Mouse (Mus musculus) kidney, adult 2 months (tissue): Measurements from ENCODE around the gene 9130409I23Rik. TPM values are rescaled to one million over a fixed set of nuclear protein-coding genes. Genes with fewer than 3 reads are reported as not detected.
A peak's percentile ranks its signal among the peaks of the same experiment; 100 is the strongest.

Source experiments
- DNase-seq: peaks from one replicate; pipeline ENCODE4 v3.0.0; 2021
- H3K27ac ChIP-seq: fragments of 200-500 bp; 2 replicates; pipeline ENCODE4 v1.5.1; 2012; ENCODE audit warnings: low read depth, low read length, control low read depth, inconsistent platforms; ENCODE audit not compliant: insufficient read depth
- H3K27me3 ChIP-seq: fragments of 200-500 bp; replicated peaks from 2 replicates; pipeline ENCODE4 v1.6.1; 2012; ENCODE audit warnings: mild to moderate bottlenecking, moderate library complexity, low read length, inconsistent platforms; ENCODE audit not compliant: control insufficient read depth, insufficient read depth
- H3K36me3 ChIP-seq: fragments of 200-500 bp; 2 replicates; pipeline ENCODE4 v1.6.1; 2012; ENCODE audit warnings: mild to moderate bottlenecking, moderate library complexity, low read length, inconsistent platforms; ENCODE audit not compliant: control insufficient read depth, insufficient read depth
- H3K4me1 ChIP-seq: fragments of 200-500 bp; 2 replicates; pipeline ENCODE4 v1.6.1; 2011; ENCODE audit warnings: low read length; ENCODE audit not compliant: control insufficient read depth, insufficient read depth
- H3K4me3 ChIP-seq: fragments of 200-500 bp; 2 replicates; pipeline ENCODE4 v1.5.1; 2011; ENCODE audit warnings: mild to moderate bottlenecking, low read depth, low read length, control low read depth; ENCODE audit not compliant: insufficient read depth
- CTCF ChIP-seq: fragments of 200-500 bp; conservative IDR thresholded peaks from 2 replicates; pipeline ENCODE4 v1.5.1; 2011; ENCODE audit warnings: low read depth, mild to moderate bottlenecking, control low read depth, low read length, moderate library complexity, mixed read lengths; ENCODE audit not compliant: insufficient read depth, insufficient read length
- POLR2A ChIP-seq: fragments of 200-500 bp; IDR thresholded peaks from one replicate; pipeline ENCODE4 v1.6.1; 2011; ENCODE audit warnings: low read depth, low read length, control low read depth
- WGBS: fragments of 180-500 bp; shearing (Covaris S2); methylation state at CpG from one replicate; pipeline ENCODE4 v1.1.7; 2018; 5-methylcytosine and 5-hydroxymethylcytosine counted together
- polyA plus RNA-seq: library from polyadenylated mRNA; depleted of rRNA; stranded (reverse); fragments of >200 nt; gene quantifications from 2 replicates; pipeline ENCODE4 v1.2.3, GENCODE M21; 2012; rRNA removed

The 9130409I23Rik gene
- polyA plus RNA-seq, 1 experiment: not detected

DNA sequence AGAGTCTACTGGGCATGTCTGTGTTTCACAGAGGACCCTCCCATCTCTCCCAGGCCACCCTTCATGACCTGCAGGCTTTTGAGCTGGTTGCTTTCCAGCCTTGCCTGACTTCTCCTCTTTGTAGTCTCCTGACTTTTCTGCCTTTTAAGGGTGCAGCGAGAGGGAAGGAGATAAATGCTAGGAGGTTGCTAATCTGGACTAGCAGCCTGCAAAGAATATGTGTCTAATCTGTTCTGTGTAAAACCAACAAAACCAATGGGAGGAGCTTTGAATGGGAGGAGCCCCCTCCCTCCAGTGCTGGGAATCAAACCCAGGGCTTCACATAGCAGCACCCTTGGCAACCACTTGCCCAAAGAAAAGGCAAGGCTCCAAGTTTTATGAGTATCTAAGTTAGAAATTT is 17.3 kb downstream of the 9130409I23Rik start:
- no peak overlapping the region for H3K4me3 ChIP-seq

DNA sequence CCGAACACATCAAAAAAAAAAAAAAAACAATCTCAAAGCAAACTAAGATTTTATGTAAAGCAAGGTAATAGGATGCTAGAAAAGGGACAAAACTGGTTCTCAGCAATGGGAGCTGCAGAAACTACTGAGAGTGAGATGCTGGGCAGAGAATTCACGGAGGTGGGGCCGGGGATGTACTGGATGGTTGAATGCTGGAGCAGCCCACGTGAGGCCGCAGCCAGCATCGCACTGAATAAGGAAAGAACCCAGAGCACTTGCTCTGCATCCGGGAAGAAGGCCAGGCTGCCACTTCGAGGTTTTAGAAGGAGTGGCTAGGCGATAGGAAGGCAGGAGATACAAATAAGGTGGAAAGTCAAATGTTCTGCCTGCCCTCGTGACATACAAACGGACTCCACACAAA is 18.6 kb downstream of the 9130409I23Rik start:
- TF ChIP-seq CTCF (no peak), POLR2A (no peak)
- no peaks in the 10 kb centered on the region for H3K4me1 ChIP-seq
- no peaks in the 10 kb centered on the region for H3K27me3 ChIP-seq
- no peaks in the 10 kb centered on the region for H3K36me3 ChIP-seq
- no peak for DNase-seq
- no peak overlapping the region for H3K27ac ChIP-seq
- H3K4me3 ChIP-seq: no peak overlapping the region
- WGBS: 62% methylated on average over 11 of the region's 11 CpGs

More for the DNA sequence above, 17.3 kb downstream of the 9130409I23Rik start:
- Histone ChIP-seq H3K4me1 (no peaks in the 10 kb centered on the region), H3K27me3 (no peaks in the 10 kb centered on the region), H3K36me3 (no peaks in the 10 kb centered on the region), H3K27ac (no peak overlapping the region)
- TF ChIP-seq CTCF (no peak), POLR2A (no peak)
- DNase-seq: no peak
- WGBS: 92% methylated on average over 1 of the region's 1 CpGs

DNA sequence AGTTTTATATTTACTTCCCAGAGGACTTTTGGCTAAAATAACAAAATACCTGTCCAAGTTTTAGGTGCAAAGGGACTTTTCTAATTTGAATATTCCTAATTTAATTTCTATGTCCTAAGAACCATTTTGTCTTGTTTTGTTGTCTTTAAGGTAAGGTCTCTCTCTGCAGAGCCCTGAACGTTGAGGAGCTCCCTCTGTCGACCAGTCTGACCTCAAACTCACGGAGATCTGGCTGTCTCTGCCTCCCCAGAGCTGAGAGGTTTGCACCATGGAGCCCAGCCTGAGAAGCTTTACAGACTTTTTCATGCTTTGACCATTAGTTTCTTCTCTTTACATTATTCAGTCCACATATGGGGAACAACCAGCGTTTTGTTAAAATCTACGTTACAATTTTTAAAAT is 22.0 kb downstream of the 9130409I23Rik start:
- 38% methylated on average over 5 of the region's 5 CpGs for WGBS
- Histone ChIP-seq H3K4me1 (no peaks in the 10 kb centered on the region), H3K36me3 (no peaks in the 10 kb centered on the region), H3K4me3 (no peak overlapping the region), H3K27ac (no peak overlapping the region), H3K27me3 (no peaks in the 10 kb centered on the region)
- TF ChIP-seq CTCF (peak; percentile 49), POLR2A (no peak)
- DNase-seq: no peak

DNA sequence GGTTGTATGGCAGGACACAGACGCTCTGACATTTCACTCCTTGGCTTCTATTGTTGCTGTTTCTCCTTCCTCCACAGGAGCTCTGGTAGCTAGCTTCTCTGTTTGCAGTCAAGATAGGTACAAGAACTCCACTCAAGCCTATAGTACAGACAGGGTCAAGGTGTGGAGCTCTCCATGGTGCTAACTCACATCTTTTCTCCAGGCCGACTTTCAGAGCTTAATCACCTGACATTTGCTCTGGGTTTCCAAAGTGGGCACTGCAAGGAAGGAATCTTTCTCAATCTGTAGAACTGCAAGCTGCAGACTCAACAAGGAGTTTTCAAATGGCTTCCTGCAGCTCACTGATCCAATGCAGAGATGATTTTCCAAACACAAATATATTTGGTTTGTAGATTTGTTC is 33.0 kb downstream of the 9130409I23Rik start:
- TF ChIP-seq POLR2A (no peak), CTCF (no peak)
- 34% methylated on average over 2 of the region's 2 CpGs for WGBS

DNA sequence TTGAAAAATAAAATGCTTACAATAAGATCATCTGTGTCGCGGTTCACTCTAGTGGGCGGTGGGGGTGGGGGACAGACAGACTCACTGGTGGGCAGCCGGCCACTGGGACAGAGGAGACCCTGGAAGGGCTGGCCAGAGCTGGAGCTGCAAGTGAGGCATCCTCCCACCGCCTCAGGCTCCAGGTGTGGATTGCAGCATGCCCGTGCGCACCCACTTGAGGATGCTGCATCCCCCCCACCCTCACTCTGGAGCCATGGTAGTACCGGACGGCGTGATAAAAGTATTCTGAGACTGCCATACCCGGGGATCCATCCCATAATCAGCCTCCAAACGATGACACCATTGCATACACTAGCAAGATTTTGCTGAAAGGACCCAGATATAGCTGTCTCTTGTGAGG is 39.0 kb downstream of the 9130409I23Rik start:
- Histone ChIP-seq H3K27ac (no peak overlapping the region), H3K27me3 (no peaks in the 10 kb centered on the region), H3K4me1 (no peaks in the 10 kb centered on the region), H3K4me3 (no peak overlapping the region), H3K36me3 (peaks cover 6% of the 10 kb centered on the region; the same call in 1 of the 2 replicates)
- no peak for DNase-seq
- TF ChIP-seq CTCF: no peak
- no peak for TF ChIP-seq POLR2A
- 72% methylated on average over 12 of the region's 12 CpGs for WGBS

More for the DNA sequence above, 33.0 kb downstream of the 9130409I23Rik start:
- Histone ChIP-seq H3K27ac (no peak overlapping the region), H3K4me3 (no peak overlapping the region), H3K4me1 (no peaks in the 10 kb centered on the region), H3K36me3 (no peaks in the 10 kb centered on the region), H3K27me3 (no peaks in the 10 kb centered on the region)
- DNase-seq: peak; percentile 7

Other genes with a start within 250 kb of the 9130409I23Rik start
- gene H3f3a, start 237.3 kb upstream of the 9130409I23Rik start, polyA plus RNA-seq: 324 and 348 TPM in 2 replicates
- gene Sde2, start 200.1 kb upstream of the 9130409I23Rik start, polyA plus RNA-seq: 6.2 and 8.4 TPM in 2 replicates
- not detected in 2 replicates for gene Lefty2, start 158.1 kb upstream of the 9130409I23Rik start, polyA plus RNA-seq
- 20.9 and 24.1 TPM in 2 replicates for gene Pycr2, start 146.9 kb upstream of the 9130409I23Rik start, polyA plus RNA-seq
- 2.9 and 3.8 TPM in 2 replicates for gene Lefty1, start 116.2 kb upstream of the 9130409I23Rik start, polyA plus RNA-seq
- gene Tmem63a, start 108.9 kb upstream of the 9130409I23Rik start, polyA plus RNA-seq: 26.7 and 28.7 TPM in 2 replicates
- 69.9 and 73.3 TPM in 2 replicates for gene Ephx1, start 30.3 kb upstream of the 9130409I23Rik start, polyA plus RNA-seq
- gene Nvl, start 93.0 kb downstream of the 9130409I23Rik start, polyA plus RNA-seq: 6.3 and 6.6 TPM in 2 replicates
- 18.0 and 26.1 TPM in 2 replicates for gene Cnih4, start 93.5 kb downstream of the 9130409I23Rik start, polyA plus RNA-seq
- 28.5 and 32.1 TPM in 2 replicates for gene Wdr26, start 160.8 kb downstream of the 9130409I23Rik start, polyA plus RNA-seq